Mouse (Mus musculus) midbrain, postnatal 0 days (tissue): ENCODE data around the gene Fuca1. TPM values are rescaled to one million over a fixed set of nuclear protein-coding genes. Genes with fewer than 3 reads are reported as not detected.

ENCODE experiments used
- ATAC-seq: fragments of 200-750 bp; cut with Nextera tagmentation; 2 replicates; pipeline ENCODE4 v1.8.0; 2017; ENCODE audit warnings: moderate number of reproducible peaks, mild to moderate bottlenecking, moderate TSS enrichment, moderate library complexity; ENCODE audit not compliant: low FRiP score
- DNase-seq: peaks from one replicate; pipeline ENCODE4 v3.0.0-alpha.2; 2015; ENCODE audit warnings: low spot score
- H3K27ac ChIP-seq: fragments of 300-500 bp; sonication (generic); 2 replicates; pipeline ENCODE4 v1.5.1; 2014; ENCODE audit warnings: low read depth, mild to moderate bottlenecking, low read length, mixed read lengths
- H3K27me3 ChIP-seq: fragments of 300-500 bp; sonication (generic); 2 replicates; pipeline ENCODE4 v1.6.1; 2014; ENCODE audit warnings: low read length, control low read depth, mixed read lengths; ENCODE audit not compliant: insufficient read depth
- H3K36me3 ChIP-seq: fragments of 300-500 bp; sonication (generic); 2 replicates; pipeline ENCODE4 v1.6.1; 2014; ENCODE audit warnings: low read length, control low read depth, mixed read lengths; ENCODE audit not compliant: insufficient read depth
- H3K4me1 ChIP-seq: fragments of 300-500 bp; sonication (generic); 2 replicates; pipeline ENCODE4 v1.6.1; 2014; ENCODE audit warnings: mild to moderate bottlenecking, control low read depth, antibody characterized with exemption, low read length, mixed read lengths; ENCODE audit not compliant: insufficient read depth
- H3K4me2 ChIP-seq: fragments of 300-500 bp; sonication (generic); 2 replicates; pipeline ENCODE4 v1.6.1; 2014; ENCODE audit warnings: low read depth, mild to moderate bottlenecking, low read length, mixed read lengths; ENCODE audit not compliant: poor library complexity, severe bottlenecking
- H3K4me3 ChIP-seq: fragments of 300-500 bp; sonication (generic); 2 replicates; pipeline ENCODE4 v1.5.1; 2014; ENCODE audit warnings: low read depth, mild to moderate bottlenecking, low read length, moderate library complexity
- H3K9ac ChIP-seq: fragments of 300-500 bp; sonication (generic); replicated peaks from 2 replicates; pipeline ENCODE4 v1.6.1; 2014; ENCODE audit warnings: mild to moderate bottlenecking, low read length, moderate library complexity, mixed read lengths; ENCODE audit not compliant: poor library complexity, severe bottlenecking
- H3K9me3 ChIP-seq: fragments of 300-500 bp; sonication (generic); 2 replicates; pipeline ENCODE4 v1.6.1; 2016; ENCODE audit warnings: low read length, control low read depth
- CTCF ChIP-seq: IDR thresholded peaks from 2 replicates; pipeline ENCODE4 v1.5.1; 2016; ENCODE audit warnings: antibody characterized with exemption, mild to moderate bottlenecking
- WGBS: fragments of 180-500 bp; shearing (Covaris S2); extraction: QIAGEN DNeasy Blood & Tissue Kit; methylation state at CpG from one replicate; pipeline ENCODE4 v1.1.7; 2014; 5-methylcytosine and 5-hydroxymethylcytosine counted together
- polyA plus RNA-seq: library from polyadenylated mRNA; unstranded; fragments of >200 nt; fragmentation: Nextera tagmentation; extraction: Ambion mirVana; gene quantifications from 2 replicates; pipeline ENCODE4 v1.2.1, GENCODE M21; 2015
- total RNA-seq: library from RNA; depleted of rRNA; stranded (reverse); fragments of >200 nt; gene quantifications from 2 replicates; pipeline ENCODE4 v1.2.3, GENCODE M21; 2014

The Fuca1 gene
- total and polyA plus RNA-seq, 2 experiments from 2014 or later, result 37.8 to 92.7 TPM

- peak; percentile 38 for DNase-seq
- no peaks in the 10 kb centered on the region for H3K9me3 ChIP-seq
These were observed 26.2 kb downstream of the Fuca1 start for GRCm38 (mm10) chr4:135946659-135947301.

GRCm38 (mm10) chr4:135948142-135948541, 27.6 kb downstream of the Fuca1 start:
- H3K27ac ChIP-seq, result no peak overlapping the region
- no peak for ATAC-seq
- H3K4me1 ChIP-seq, result 0 out of 2 replicates have a peak, but pooled peaks cover 3% of the 10 kb centered on the region
- no peak overlapping the region for H3K9ac ChIP-seq
- no peak for DNase-seq
- 97% methylated on average over 8 of the region's 8 CpGs for WGBS
- no peak overlapping the region for H3K4me3 ChIP-seq
- H3K27me3 ChIP-seq, result no peaks in the 10 kb centered on the region
- H3K36me3 ChIP-seq, result peaks cover 9% of the 10 kb centered on the region; the same call in 1 of the 2 replicates
- no peaks in the 10 kb centered on the region for H3K9me3 ChIP-seq
- no peak for TF ChIP-seq CTCF
- H3K4me2 ChIP-seq, result no peak overlapping the region

More at GRCm38 (mm10) chr4:135946659-135947301, 26.2 kb downstream of the Fuca1 start:
- WGBS, result 1% methylated on average over 28 of the region's 28 CpGs
- peak overlapping the region; percentile 89 for H3K4me2 ChIP-seq
- no peaks in the 10 kb centered on the region for H3K27me3 ChIP-seq
- H3K4me3 ChIP-seq, result peak overlapping the region; percentile 68
- H3K36me3 ChIP-seq, result peaks cover under 1% of the 10 kb centered on the region; the same call in 1 of the 2 replicates
- TF ChIP-seq CTCF, result 0 out of 2 replicates have a peak, but pooled peaks have one; percentile 4
- peak; percentile 24 for ATAC-seq
- H3K27ac ChIP-seq, result peak overlapping the region; percentile 77
- peak overlapping the region; percentile 80 for H3K9ac ChIP-seq
- 0 out of 2 replicates have a peak, but pooled peaks cover 3% of the 10 kb centered on the region for H3K4me1 ChIP-seq

- Histone ChIP-seq H3K36me3 (peaks cover 9% of the 10 kb centered on the region; the same call in 1 of the 2 replicates), H3K4me2 (no peak overlapping the region), H3K9ac (no peak overlapping the region), H3K27ac (no peak overlapping the region), H3K9me3 (no peaks in the 10 kb centered on the region), H3K4me1 (0 out of 2 replicates have a peak, but pooled peaks cover 3% of the 10 kb centered on the region), H3K4me3 (no peak overlapping the region), H3K27me3 (no peaks in the 10 kb centered on the region)
- no peak for TF ChIP-seq CTCF
- DNase-seq (no peak), ATAC-seq (no peak)
- 86% methylated on average over 10 of the region's 10 CpGs for WGBS
These were observed 28.9 kb downstream of the Fuca1 start for GRCm38 (mm10) chr4:135949475-135949874.

GRCm38 (mm10) chr4:135949911-135950310, 29.4 kb downstream of the Fuca1 start:
- no peak overlapping the region for H3K9ac ChIP-seq
- no peak overlapping the region for H3K4me3 ChIP-seq
- DNase-seq (peak; percentile 13), ATAC-seq (no peak)
- H3K4me2 ChIP-seq, result no peak overlapping the region
- WGBS, result 64% methylated on average over 6 of the region's 6 CpGs
- 0 out of 2 replicates have a peak, but pooled peaks cover 3% of the 10 kb centered on the region for H3K4me1 ChIP-seq
- H3K36me3 ChIP-seq, result peaks cover 9% of the 10 kb centered on the region; the same call in 1 of the 2 replicates
- H3K27me3 ChIP-seq, result no peaks in the 10 kb centered on the region
- H3K27ac ChIP-seq, result no peak overlapping the region; the same call in 1 of the 2 replicates
- no peaks in the 10 kb centered on the region for H3K9me3 ChIP-seq
- TF ChIP-seq CTCF, result no peak

- Histone ChIP-seq H3K9me3 (no peaks in the 10 kb centered on the region), H3K4me3 (no peak overlapping the region), H3K4me2 (no peak overlapping the region), H3K27ac (no peak overlapping the region), H3K4me1 (0 out of 2 replicates have a peak, but pooled peaks cover 3% of the 10 kb centered on the region), H3K27me3 (no peaks in the 10 kb centered on the region), H3K36me3 (peaks cover 9% of the 10 kb centered on the region), H3K9ac (no peak overlapping the region)
- 89% methylated on average over 6 of the region's 6 CpGs for WGBS
- no peak for DNase-seq
- no peak for TF ChIP-seq CTCF
- no peak for ATAC-seq
These were observed 29.8 kb downstream of the Fuca1 start for GRCm38 (mm10) chr4:135950365-135950764.

GRCm38 (mm10) chr4:135951505-135951904, 31.0 kb downstream of the Fuca1 start:
- TF ChIP-seq CTCF, result peak; percentile 56
- H3K4me3 ChIP-seq, result no peak overlapping the region
- no peak overlapping the region for H3K4me2 ChIP-seq
- 95% methylated on average over 3 of the region's 3 CpGs for WGBS
- no peaks in the 10 kb centered on the region for H3K27me3 ChIP-seq
- no peak overlapping the region for H3K27ac ChIP-seq
- no peak overlapping the region for H3K9ac ChIP-seq
- DNase-seq (no peak), ATAC-seq (no peak)
- 0 out of 2 replicates have a peak, but pooled peaks cover 3% of the 10 kb centered on the region for H3K4me1 ChIP-seq
- no peaks in the 10 kb centered on the region for H3K9me3 ChIP-seq
- H3K36me3 ChIP-seq, result peaks cover 17% of the 10 kb centered on the region
